Mouse (Mus musculus) E14TG2a.4 (cell line): Measurements from ENCODE around the gene Tlr13.

Experiments
- H3K27me3 ChIP-seq: 2 replicates; pipeline ENCODE4 v1.6.1; 2014; ENCODE audit warnings: low read length, control low read depth; ENCODE audit not compliant: insufficient read depth
- H3K36me3 ChIP-seq: 2 replicates; pipeline ENCODE4 v1.6.1; 2014; ENCODE audit warnings: low read length, control low read depth; ENCODE audit not compliant: insufficient read depth
- H3K4me1 ChIP-seq: replicated peaks from 2 replicates; pipeline ENCODE4 v1.6.1; 2014; ENCODE audit warnings: low read depth, low read length, control low read depth
- H3K4me3 ChIP-seq: replicated peaks from 2 replicates; pipeline ENCODE4 v1.5.1; 2014; ENCODE audit warnings: mild to moderate bottlenecking, low read length
- H3K9me3 ChIP-seq: 2 replicates; pipeline ENCODE4 v1.6.1; 2014; ENCODE audit warnings: low read length, control low read depth
- CTCF ChIP-seq: conservative IDR thresholded peaks from 2 replicates; pipeline ENCODE4 v1.5.1; 2014; ENCODE audit warnings: low read length
- NANOG ChIP-seq: IDR thresholded peaks from 2 replicates; pipeline ENCODE4 v1.6.1; 2014; ENCODE audit warnings: borderline replicate concordance, low read length, mixed read lengths
- POU5F1 ChIP-seq: IDR thresholded peaks from 2 replicates; pipeline ENCODE4 v1.6.1; 2014; ENCODE audit warnings: low read length, borderline replicate concordance

The Tlr13 gene

GRCm38 (mm10) chrX:106142936-106143335, at the start of gene Tlr13:
Tlr13 (plus strand) TSS chrX:106143204.
- H3K9me3 ChIP-seq: no peaks in the 10 kb centered on the region
- H3K27me3 ChIP-seq: no peaks in the 10 kb centered on the region
- TF ChIP-seq NANOG: no peak
- no peak for TF ChIP-seq CTCF
- no peak for TF ChIP-seq POU5F1
- no peaks in the 10 kb centered on the region for H3K4me1 ChIP-seq
- no peaks in the 10 kb centered on the region for H3K36me3 ChIP-seq
- no peak within 1 kb of the TSS for H3K4me3 ChIP-seq

DNA sequence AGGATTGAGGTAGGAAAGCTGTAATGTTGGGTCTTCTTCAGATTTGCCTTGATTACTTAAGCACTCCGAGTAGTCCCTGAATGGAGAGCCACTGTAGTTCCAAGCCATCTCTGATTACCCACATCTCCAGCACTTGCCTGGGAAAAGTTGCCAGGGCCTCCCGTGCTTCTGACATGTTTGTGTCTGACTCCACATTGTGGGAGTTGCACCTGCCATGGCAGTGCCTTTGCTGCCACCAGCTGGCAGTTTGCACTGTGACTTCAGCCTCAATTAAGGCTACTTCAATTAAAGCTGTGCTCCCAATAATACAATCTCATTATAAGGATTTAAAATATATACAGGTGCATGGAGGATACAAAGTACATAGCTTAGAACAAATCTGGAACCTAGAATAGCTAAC, 37.5 kb upstream of the Tlr13 start:
- Histone ChIP-seq H3K27me3 (no peaks in the 10 kb centered on the region), H3K4me1 (no peaks in the 10 kb centered on the region), H3K4me3 (no peak overlapping the region), H3K36me3 (peaks cover 20% of the 10 kb centered on the region), H3K9me3 (no peaks in the 10 kb centered on the region)
- TF ChIP-seq CTCF: no peak
- no peak for TF ChIP-seq POU5F1
- TF ChIP-seq NANOG: no peak

DNA sequence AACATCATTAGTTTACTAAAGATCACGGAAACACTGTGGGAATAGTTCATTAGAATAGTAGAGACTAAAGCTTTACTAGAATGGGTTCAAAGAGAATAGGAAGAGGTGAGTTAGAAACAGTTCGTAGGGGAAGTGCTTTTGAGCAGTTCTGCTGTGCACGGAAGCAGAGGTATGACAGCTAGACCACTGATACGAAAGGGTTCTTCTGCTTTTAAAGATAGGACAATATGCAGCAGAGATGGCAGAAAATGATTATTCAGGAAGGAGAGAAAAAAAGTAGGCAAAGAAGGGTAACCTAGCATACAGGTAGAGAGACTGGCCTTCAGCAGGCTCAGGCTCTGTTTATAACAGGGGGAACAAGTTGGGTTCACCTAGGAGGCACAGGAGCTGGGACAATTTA, 29.1 kb upstream of the Tlr13 start:
- H3K9me3 ChIP-seq: no peaks in the 10 kb centered on the region
- peaks cover 8% of the 10 kb centered on the region for H3K36me3 ChIP-seq
- H3K4me1 ChIP-seq: no peaks in the 10 kb centered on the region
- no peak overlapping the region for H3K4me3 ChIP-seq
- TF ChIP-seq CTCF (no peak), NANOG (no peak), POU5F1 (no peak)
- H3K27me3 ChIP-seq: no peaks in the 10 kb centered on the region

GRCm38 (mm10) chrX:106114674-106115073, 28.3 kb upstream of the Tlr13 start:
- Histone ChIP-seq H3K4me1 (no peaks in the 10 kb centered on the region), H3K27me3 (no peaks in the 10 kb centered on the region), H3K36me3 (peaks cover 8% of the 10 kb centered on the region), H3K9me3 (no peaks in the 10 kb centered on the region), H3K4me3 (no peak overlapping the region)
- no peak for TF ChIP-seq CTCF
- TF ChIP-seq POU5F1: no peak
- TF ChIP-seq NANOG: no peak

- Histone ChIP-seq H3K9me3 (no peaks in the 10 kb centered on the region), H3K36me3 (peaks cover 8% of the 10 kb centered on the region)
These were observed 20.2 kb upstream of the Tlr13 start for GRCm38 (mm10) chrX:106122823-106123222.

DNA sequence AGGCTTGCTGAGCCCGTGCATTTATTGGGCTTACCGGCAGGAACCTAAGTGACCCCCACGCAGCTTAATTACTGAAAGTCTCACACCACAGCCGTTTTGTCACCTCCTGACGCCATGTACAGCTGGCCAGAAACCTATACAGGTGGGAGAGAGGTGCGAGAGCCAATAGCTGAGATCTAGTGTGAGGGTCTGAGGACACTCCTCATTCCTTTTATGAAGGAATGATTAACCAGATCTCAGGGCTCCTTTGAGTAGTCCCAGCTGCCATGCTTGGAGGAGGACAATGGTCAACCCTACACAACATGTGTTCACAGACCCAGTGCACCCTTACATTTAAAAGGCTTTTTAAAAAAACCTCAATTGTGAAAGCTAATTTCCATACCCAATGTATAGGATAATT, 14.7 kb upstream of the Tlr13 start:
- TF ChIP-seq NANOG (no peak), CTCF (no peak), POU5F1 (no peak)
- Histone ChIP-seq H3K27me3 (no peaks in the 10 kb centered on the region), H3K4me3 (no peak overlapping the region), H3K36me3 (peaks cover 4% of the 10 kb centered on the region), H3K9me3 (no peaks in the 10 kb centered on the region), H3K4me1 (no peaks in the 10 kb centered on the region)

More at GRCm38 (mm10) chrX:106122823-106123222, 20.2 kb upstream of the Tlr13 start:
- Histone ChIP-seq H3K27me3 (no peaks in the 10 kb centered on the region), H3K4me3 (no peak overlapping the region), H3K4me1 (no peaks in the 10 kb centered on the region)
- TF ChIP-seq POU5F1 (no peak), CTCF (no peak), NANOG (no peak)

DNA sequence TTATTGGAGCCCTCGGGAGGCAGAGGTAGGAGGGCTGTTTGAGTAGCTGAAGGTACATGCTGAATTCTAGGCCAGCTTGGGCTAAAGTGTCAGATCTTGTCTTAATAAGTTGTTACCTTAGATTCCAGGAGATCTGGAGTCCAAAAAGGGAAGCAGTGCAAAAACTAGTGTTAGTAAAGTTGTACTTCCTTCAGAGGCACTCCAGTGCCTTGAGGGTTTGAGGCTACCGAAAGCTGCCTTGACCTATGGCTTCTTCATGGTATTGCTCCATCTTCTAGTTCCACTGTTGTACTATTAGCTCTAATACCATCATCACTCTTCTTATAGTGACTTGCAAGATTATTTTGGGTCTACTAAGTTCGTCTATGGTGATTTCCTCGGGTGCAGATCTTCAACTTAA, 13.1 kb upstream of the Tlr13 start:
- no peaks in the 10 kb centered on the region for H3K27me3 ChIP-seq
- H3K9me3 ChIP-seq: no peaks in the 10 kb centered on the region
- no peak overlapping the region for H3K4me3 ChIP-seq
- no peaks in the 10 kb centered on the region for H3K36me3 ChIP-seq
- H3K4me1 ChIP-seq: no peaks in the 10 kb centered on the region
- TF ChIP-seq NANOG (no peak), CTCF (no peak), POU5F1 (no peak)

DNA sequence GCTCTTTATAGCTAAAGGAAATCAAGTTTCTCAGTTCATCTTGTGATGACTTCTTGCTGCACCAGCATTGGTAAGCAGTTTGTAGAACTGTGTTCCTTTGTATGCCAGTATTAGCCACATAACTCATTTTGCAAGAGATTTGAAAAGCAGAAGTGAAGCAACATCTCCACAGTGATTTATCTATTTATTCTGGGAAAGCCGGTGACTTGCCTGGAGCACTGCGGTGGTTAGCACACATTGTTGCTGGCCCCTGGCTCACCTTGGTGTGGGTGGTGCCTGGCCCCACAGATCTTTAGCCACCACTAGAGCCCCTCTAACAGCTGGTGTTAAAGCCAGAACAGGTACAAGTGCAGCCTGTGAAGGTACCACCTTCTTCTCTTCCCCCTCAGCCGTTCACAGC, 8.1 kb upstream of the Tlr13 start:
- H3K4me3 ChIP-seq: no peak overlapping the region
- H3K27me3 ChIP-seq: no peaks in the 10 kb centered on the region
- TF ChIP-seq CTCF: no peak
- no peak for TF ChIP-seq POU5F1
- TF ChIP-seq NANOG: no peak
- no peaks in the 10 kb centered on the region for H3K36me3 ChIP-seq
- no peaks in the 10 kb centered on the region for H3K9me3 ChIP-seq
- no peaks in the 10 kb centered on the region for H3K4me1 ChIP-seq

GRCm38 (mm10) chrX:106135484-106135883, 7.5 kb upstream of the Tlr13 start:
- Histone ChIP-seq H3K36me3 (no peaks in the 10 kb centered on the region), H3K4me1 (no peaks in the 10 kb centered on the region), H3K27me3 (no peaks in the 10 kb centered on the region), H3K9me3 (no peaks in the 10 kb centered on the region), H3K4me3 (no peak overlapping the region)
- TF ChIP-seq CTCF (no peak), NANOG (no peak), POU5F1 (no peak)
